Mouse (Mus musculus) cortical plate, adult 2 months (tissue): ENCODE data around the gene Cdk14.

Source experiments
- CTCF ChIP-seq: fragments of 200-500 bp; IDR thresholded peaks from 2 replicates; pipeline ENCODE4 v1.5.1; 2011; ENCODE audit warnings: mild to moderate bottlenecking, control low read depth, low read length; ENCODE audit not compliant: insufficient read depth; ENCODE audit errors: extremely low read depth
- POLR2A ChIP-seq: fragments of 200-500 bp; IDR thresholded peaks from 2 replicates; pipeline ENCODE4 v1.6.1; 2011; ENCODE audit warnings: mild to moderate bottlenecking, low read length, control low read depth; ENCODE audit not compliant: insufficient read depth; ENCODE audit errors: extremely low read depth

GRCm38 (mm10) chr5:5368389-5369164, 51.5 kb downstream of the Cdk14 start:
- TF ChIP-seq CTCF (no peak), POLR2A (no peak)
